Mouse (Mus musculus): ENCODE data around the gene Sgsh.
"Not testable (repeated sequence)": the region's sequence is repeated elsewhere in the genome, so short reads cannot be mapped to it uniquely, and the experiment has no call there.

DNA sequence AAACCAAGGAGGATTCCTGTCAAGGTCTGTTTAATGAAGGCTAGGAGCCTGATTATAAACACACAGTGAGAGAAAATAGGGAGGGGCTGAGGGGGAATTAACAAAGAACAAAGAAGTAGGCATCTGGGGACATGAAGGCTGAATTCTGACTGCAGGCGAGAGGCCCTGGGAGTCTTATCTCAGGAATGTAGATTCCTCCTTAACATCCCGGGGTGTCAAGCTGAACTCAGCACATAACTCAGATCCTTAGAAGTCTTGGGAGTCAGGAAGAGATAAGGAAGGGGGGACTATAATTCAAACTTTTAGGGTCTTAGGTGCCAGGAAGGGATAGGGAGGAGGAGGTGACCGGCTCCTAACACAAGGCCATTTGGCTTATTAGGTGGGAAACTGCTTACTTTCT lies 31.9 kb upstream of the Sgsh start:
- not testable (repeated sequence) for TF ChIP-seq POLR2A (IDR thresholded peaks at IDR 0.05; ENCODE audit: insufficient read depth, low read depth, low read length); CTCF (IDR thresholded peaks at IDR 0.05)

Data from heart, adult 2 months (tissue).